Mouse (Mus musculus) c-Kit-negative CD71-positive TER-119-positive erythroid progenitor cells, embryonic 14.5 days (primary cell): ENCODE measurements around the gene Map7d2.
A peak's percentile ranks its signal among the peaks of the same experiment; 100 is the strongest.

Experiments
- DNase-seq: peaks from one replicate; pipeline ENCODE4 v3.0.0-alpha.2; 2013; ENCODE audit warnings: low read depth, low spot score

Gene Map7d2

GRCm38 (mm10) chrX:159509847-159510715 is 95.7 kb downstream of the Map7d2 start:
- DNase-seq: no peak

GRCm38 (mm10) chrX:159510716-159511051 is 96.3 kb downstream of the Map7d2 start:
- DNase-seq: no peak

- no peak for DNase-seq
Measured at GRCm38 (mm10) chrX:159515599-159515998, 101.2 kb downstream of the Map7d2 start.

- no peak for DNase-seq
Measured at GRCm38 (mm10) chrX:159521780-159522179, 107.4 kb downstream of the Map7d2 start.

- DNase-seq: no peak
Measured at GRCm38 (mm10) chrX:159522651-159523050, 108.3 kb downstream of the Map7d2 start.

- no peak for DNase-seq
Measured at GRCm38 (mm10) chrX:159526388-159526787, 112.0 kb downstream of the Map7d2 start, which contains the start of gene Bclaf3. Gene Bclaf3 (plus strand): TSS chrX:159526688.

- peak; percentile 91 for DNase-seq
Measured at GRCm38 (mm10) chrX:159532427-159532810, 118.0 kb downstream of the Map7d2 start.

- DNase-seq: no peak
Measured at GRCm38 (mm10) chrX:159532811-159533462, 118.6 kb downstream of the Map7d2 start.

- no peak for DNase-seq
Measured at GRCm38 (mm10) chrX:159541936-159542335, 127.6 kb downstream of the Map7d2 start.

- DNase-seq: no peak
Measured at GRCm38 (mm10) chrX:159547093-159547492, 132.7 kb downstream of the Map7d2 start.
